Mouse (Mus musculus) large intestine, adult 2 months (tissue): ENCODE results near the gene Liph. TPM values are rescaled to one million over a fixed set of nuclear protein-coding genes. Genes with fewer than 3 reads are reported as not detected.
"Not testable (repeated sequence)": the region's sequence is repeated elsewhere in the genome, so short reads cannot be mapped to it uniquely, and the experiment has no call there.

Source experiments
- DNase-seq: peaks from one replicate; pipeline ENCODE4 v3.0.0-alpha.2; 2012; ENCODE audit warnings: low read depth, low spot score
- WGBS: fragments of 180-500 bp; shearing (Covaris S2); methylation state at CpG from one replicate; pipeline ENCODE4 v1.1.7; 2018; 5-methylcytosine and 5-hydroxymethylcytosine counted together
- polyA plus RNA-seq: library from polyadenylated mRNA; depleted of rRNA; stranded (reverse); fragments of >200 nt; gene quantifications from 2 replicates; pipeline ENCODE4 v1.2.3, GENCODE M21; 2012; rRNA removed

Gene Liph
- polyA plus RNA-seq, 1 experiment: 34.3 TPM

DNA sequence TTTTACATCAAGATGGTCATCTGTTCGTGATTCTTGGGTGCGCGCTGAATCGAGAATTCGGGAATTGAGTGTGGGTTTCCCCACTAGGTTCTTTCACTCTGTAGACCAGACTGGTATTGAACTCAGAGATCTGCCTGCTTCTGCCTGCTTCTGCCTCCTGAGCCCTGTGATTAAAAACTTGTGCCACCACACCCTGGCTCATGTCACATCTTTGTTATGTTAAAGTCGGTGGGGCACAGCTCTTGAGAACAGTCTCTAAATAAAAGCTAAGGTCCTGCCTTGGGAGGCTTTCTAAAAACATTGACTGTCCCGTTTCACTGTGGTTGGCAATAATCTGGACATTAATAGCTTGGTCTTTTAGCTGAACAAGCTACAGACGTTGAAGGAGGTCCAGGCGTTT lies 12.3 kb downstream of the Liph start:
- DNase-seq: no peak
- WGBS: 96% methylated on average over 9 of the region's 9 CpGs

DNA sequence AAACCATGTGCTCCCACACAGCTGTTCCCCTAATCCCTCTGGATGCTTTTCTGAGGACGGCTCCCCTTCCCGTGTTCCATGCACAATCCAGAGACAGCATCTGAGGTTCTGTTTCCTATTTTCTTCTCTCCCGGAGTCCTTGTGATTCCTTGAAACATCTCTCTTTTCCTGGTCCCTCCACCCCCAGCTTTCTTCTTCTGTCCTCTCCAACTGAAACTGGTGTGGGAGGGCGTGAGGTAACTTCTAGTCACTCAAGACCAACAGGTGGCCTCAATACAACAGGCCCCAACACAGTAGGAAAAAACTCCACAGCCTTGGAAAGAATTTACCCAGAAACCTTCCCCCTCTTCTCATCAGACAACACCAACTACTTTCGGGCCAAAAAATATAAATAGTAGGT lies 18.1 kb downstream of the Liph start:
- DNase-seq: no peak
- WGBS: 80% methylated on average over 5 of the region's 5 CpGs

- 41% methylated on average over 16 of the region's 16 CpGs for WGBS
Observed at GRCm38 (mm10) chr16:21976203-21976602, 19.3 kb downstream of the Liph start.

DNA sequence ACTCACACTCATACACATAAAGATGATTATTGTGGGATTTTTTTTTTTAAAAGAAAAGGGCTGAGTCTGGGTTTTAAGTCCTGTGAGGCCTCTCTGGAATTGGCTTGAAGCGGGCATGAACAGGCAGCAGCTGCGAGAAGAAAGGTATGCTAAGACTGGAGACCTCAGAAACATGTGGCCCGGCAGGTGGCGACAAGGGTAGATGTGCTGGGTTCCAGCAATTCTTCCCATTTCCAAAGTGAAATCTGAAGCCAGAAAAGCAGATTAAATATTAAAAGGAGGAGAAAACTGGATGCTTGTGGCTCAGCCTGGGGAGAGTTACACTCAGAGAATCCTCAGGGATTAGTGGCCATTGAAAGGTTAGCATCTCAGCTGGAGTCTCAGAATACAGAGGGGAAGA lies 24.0 kb downstream of the Liph start:
- no peak for DNase-seq
- WGBS: 82% methylated on average over 4 of the region's 4 CpGs

More at GRCm38 (mm10) chr16:21976203-21976602, 19.3 kb downstream of the Liph start:
- DNase-seq: no peak

- WGBS: 83% methylated on average over 6 of the region's 6 CpGs
- no peak for DNase-seq
Observed at GRCm38 (mm10) chr16:21970536-21970935, 24.9 kb downstream of the Liph start.

DNA sequence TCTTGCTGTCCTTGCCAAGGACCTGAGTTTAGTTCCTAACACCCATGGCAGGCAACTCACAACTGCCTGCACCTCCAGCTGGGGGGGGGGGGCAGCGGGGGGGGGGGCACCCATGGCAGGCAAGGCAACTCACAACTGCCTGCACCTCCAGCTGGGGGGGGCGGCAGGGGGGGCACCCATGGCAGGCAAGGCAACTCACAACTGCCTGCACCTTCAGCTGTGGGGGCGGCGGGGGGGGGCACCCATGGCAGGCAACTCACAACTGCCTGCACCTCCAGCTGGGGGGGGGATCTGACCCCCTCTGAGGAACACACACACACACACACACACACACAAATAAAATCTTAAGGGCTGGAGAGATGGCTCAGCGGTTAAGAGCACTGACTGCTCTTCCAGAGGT lies 25.6 kb downstream of the Liph start:
- DNase-seq: no peak
- 71% methylated on average over 5 of the region's 5 CpGs for WGBS

GRCm38 (mm10) chr16:21965576-21965975 lies 29.9 kb downstream of the Liph start:
- WGBS: 66% methylated on average over 3 of the region's 3 CpGs
- DNase-seq: no peak

GRCm38 (mm10) chr16:21955591-21955990 lies 39.9 kb downstream of the Liph start:
- DNase-seq: no peak
- WGBS: 88% methylated on average over 12 of the region's 12 CpGs

- peak; percentile 64 for DNase-seq
- WGBS: 1% methylated on average over 63 of the region's 63 CpGs
Observed at GRCm38 (mm10) chr16:21946761-21947715, 48.4 kb downstream of the Liph start, which contains the start of gene Tmem41a. Gene Tmem41a (minus strand): TSS chr16:21947552.

GRCm38 (mm10) chr16:21928471-21928870 lies 67.0 kb downstream of the Liph start:
- WGBS: 83% methylated on average over 13 of the region's 13 CpGs

DNA sequence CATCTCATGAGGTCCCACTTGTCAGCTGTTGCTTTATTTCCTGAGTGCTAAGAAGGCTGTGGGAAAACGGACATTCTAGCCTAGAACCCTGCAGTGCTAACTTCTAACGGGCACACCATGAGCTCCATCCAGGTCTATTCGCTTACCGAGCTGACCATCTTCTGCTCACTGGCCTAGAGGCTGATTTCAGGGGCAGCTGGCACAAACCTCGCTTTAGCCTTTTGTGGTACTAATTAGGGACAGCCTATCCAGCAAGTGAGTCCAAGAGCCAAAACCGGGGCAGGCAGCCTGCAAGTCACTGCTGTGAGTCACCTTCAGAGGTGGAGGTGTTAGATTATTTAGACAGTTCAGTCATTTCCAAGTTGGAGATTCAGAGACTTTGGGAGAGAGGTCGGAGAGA lies 78.8 kb downstream of the Liph start:
- 88% methylated on average over 7 of the region's 7 CpGs for WGBS
- DNase-seq: no peak

More at GRCm38 (mm10) chr16:21928471-21928870, 67.0 kb downstream of the Liph start:
- no peak for DNase-seq

DNA sequence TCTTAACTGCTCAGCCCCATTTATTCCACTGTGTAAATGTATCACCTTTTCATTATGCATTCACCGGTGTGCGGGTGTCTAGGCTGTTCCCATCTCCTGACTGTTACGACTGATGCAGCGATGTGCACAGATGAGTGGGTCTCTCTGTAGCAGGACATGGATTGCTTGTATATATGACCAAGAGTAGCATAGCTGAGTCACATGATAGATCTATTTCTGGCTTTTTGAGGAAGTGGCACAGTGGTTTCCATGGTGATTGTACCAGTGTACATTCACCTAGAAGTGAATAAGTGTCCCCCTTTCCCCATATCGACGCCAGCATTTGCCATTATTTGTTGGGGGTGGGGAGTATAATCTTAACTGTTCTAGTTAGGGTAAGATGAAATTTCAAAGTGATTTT lies 82.1 kb downstream of the Liph start:
- WGBS: 87% methylated on average over 6 of the region's 6 CpGs
- no peak for DNase-seq

DNA sequence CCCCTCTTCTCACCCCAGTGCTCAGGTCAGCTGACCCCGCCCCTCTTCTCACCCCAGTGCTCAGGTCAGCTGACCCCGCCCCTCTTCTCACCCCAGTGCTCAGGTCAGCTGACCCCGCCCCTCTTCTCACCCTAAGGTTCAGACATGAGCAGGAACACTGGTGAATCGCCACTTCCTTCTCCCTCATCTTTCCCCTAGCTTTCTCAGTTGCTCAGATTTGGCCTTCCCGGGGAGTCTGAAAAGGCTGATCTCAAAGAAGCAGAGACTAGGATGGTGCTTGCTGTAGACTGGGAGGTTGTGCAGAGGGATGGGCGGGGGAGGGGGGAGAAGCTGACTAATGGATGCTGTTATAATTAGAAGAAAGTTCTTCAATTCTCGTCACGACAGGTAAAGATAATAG lies 86.6 kb downstream of the Liph start:
- WGBS: 77% methylated on average over 7 of the region's 8 CpGs
- DNase-seq: not testable (repeated sequence)

GRCm38 (mm10) chr16:21906902-21907301 lies 88.6 kb downstream of the Liph start:
- 95% methylated on average over 6 of the region's 6 CpGs for WGBS
- DNase-seq: no peak

- 91% methylated on average over 7 of the region's 7 CpGs for WGBS
- DNase-seq: no peak
Observed at GRCm38 (mm10) chr16:21905996-21906395, 89.5 kb downstream of the Liph start.

DNA sequence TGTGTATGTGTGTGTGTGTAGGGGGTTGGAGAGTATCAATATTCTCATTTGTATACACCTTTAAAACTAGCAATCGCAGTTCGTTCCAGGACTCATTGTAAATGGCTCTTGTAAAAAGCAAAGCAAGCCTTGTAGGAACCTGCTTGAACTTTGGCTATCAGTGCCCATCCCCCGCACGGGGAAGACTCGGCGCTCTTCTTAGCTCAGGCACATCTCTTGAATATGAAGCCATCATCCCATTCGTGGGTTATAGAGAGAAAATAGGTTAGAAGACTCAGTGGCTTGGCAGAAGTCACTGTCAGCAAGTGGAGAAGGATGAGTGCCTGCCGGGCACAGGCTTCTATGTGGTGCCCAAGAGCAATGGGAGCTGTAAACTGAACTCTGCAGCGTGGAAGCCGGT lies 90.8 kb downstream of the Liph start:
- no peak for DNase-seq
- 78% methylated on average over 10 of the region's 10 CpGs for WGBS

Other genes starting within 250 kb of the Liph start
- gene Ehhadh, start 207.9 kb downstream of the Liph start, polyA plus RNA-seq: 16.5 and 37.3 TPM in 2 replicates
- 3.9 and 8.0 TPM in 2 replicates for gene Map3k13, start 201.3 kb downstream of the Liph start, polyA plus RNA-seq
- gene Tmem41a, start 48.1 kb downstream of the Liph start, polyA plus RNA-seq: 59.4 and 85.6 TPM in 2 replicates
- 8.8 and 11.4 TPM in 2 replicates for gene Senp2, start 13.8 kb upstream of the Liph start, polyA plus RNA-seq
- gene Igf2bp2, start 167.6 kb upstream of the Liph start, polyA plus RNA-seq: 9.7 and 11.5 TPM in 2 replicates